Mouse (Mus musculus): ENCODE data around the gene Sgce.

- no peak for TF ChIP-seq POLR2A (IDR thresholded peaks at IDR 0.05; ENCODE audit: control insufficient read depth, low read depth, low read length)
- TF ChIP-seq CTCF (IDR thresholded peaks at IDR 0.05; ENCODE audit: control insufficient read depth, insufficient read depth, insufficient replicate concordance, low read depth, low read length), result no peak
Observed at GRCm38 (mm10) chr6:4655466-4655865, 91.5 kb downstream of the Sgce start.

Data from testis, adult 2 months (tissue).